Mouse (Mus musculus): ENCODE results near the gene Tbl3. TPM values are rescaled to one million over a fixed set of nuclear protein-coding genes. Genes with fewer than 3 reads are reported as not detected.

Gene Tbl3
- polyA plus RNA-seq, 1 experiment from 2014 or later = 83.7 TPM

DNA sequence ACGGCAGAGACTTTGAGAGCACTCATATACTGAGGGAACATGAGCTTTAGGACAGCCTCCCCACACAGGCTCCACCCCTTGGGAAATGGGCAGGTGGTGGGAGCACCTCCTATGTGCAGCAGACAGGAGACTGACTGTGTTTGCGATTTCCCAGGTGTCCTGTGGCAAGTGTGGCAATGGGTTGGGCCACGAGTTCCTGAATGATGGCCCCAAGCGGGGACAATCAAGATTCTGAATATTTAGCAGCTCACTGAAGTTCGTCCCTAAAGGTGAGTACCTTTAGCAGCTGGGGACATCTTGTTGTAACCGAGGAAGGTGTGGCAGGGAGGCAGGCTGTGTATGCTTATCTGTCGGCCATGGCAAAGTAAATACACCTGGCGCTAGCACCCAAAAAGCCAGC is 32.5 kb upstream of the Tbl3 start:
- DNase-seq (ENCODE audit: low spot score) (no peak), ATAC-seq (ENCODE audit: low FRiP score) (no peak)
- Histone ChIP-seq H3K4me1 (replicated peaks; ENCODE audit: control insufficient read depth, insufficient read depth, low read length) (peaks cover 3% of the 10 kb centered on the region), H3K27me3 (ENCODE audit: control insufficient read depth, insufficient read depth, low read length) (no peaks in the 10 kb centered on the region), H3K36me3 (ENCODE audit: control insufficient read depth, insufficient read depth, low read length) (no peaks in the 10 kb centered on the region), H3K9ac (ENCODE audit: low read depth, low read length) (no peak overlapping the region), H3K9me3 (ENCODE audit: control insufficient read depth, low read length) (no peaks in the 10 kb centered on the region), H3K4me3 (ENCODE audit: low read depth, low read length) (no peak overlapping the region), H3K4me2 (replicated peaks; ENCODE audit: low read depth, low read length) (no peak overlapping the region), H3K27ac (ENCODE audit: low read depth, low read length) (no peak overlapping the region)
- 79% methylated on average over 8 of the region's 8 CpGs for WGBS

DNA sequence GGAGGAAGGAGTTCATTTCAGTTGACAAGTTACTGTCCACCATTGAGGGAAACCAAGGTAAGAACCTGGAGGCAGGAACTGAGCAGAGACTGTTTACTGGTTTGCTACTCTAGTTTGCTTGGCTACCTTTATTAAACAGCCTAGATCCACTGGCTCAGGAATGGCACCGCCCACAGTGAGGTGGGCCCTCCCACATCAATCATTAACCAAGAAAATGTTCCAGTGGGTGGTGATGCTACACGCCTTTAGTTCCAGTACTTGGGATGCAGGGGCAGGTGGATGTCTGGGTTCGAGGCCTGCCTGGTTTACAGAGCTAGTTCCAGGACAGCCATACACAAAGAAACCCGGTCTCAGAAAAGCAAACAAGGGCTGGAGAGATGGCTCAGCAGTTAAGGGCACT is 30.8 kb upstream of the Tbl3 start:
- H3K9ac ChIP-seq (ENCODE audit: low read depth, low read length) = no peak overlapping the region
- DNase-seq (ENCODE audit: low spot score) (no peak), ATAC-seq (ENCODE audit: low FRiP score) (no peak)
- peaks cover 3% of the 10 kb centered on the region for H3K4me1 ChIP-seq (replicated peaks; ENCODE audit: control insufficient read depth, insufficient read depth, low read length)
- H3K27ac ChIP-seq (ENCODE audit: low read depth, low read length) = no peak overlapping the region
- H3K4me3 ChIP-seq (ENCODE audit: low read depth, low read length) = no peak overlapping the region
- 82% methylated on average over 4 of the region's 4 CpGs for WGBS
- no peak overlapping the region for H3K4me2 ChIP-seq (replicated peaks; ENCODE audit: low read depth, low read length)
- no peaks in the 10 kb centered on the region for H3K36me3 ChIP-seq (ENCODE audit: control insufficient read depth, insufficient read depth, low read length)
- H3K9me3 ChIP-seq (ENCODE audit: control insufficient read depth, low read length) = no peaks in the 10 kb centered on the region
- no peaks in the 10 kb centered on the region for H3K27me3 ChIP-seq (ENCODE audit: control insufficient read depth, insufficient read depth, low read length)

DNA sequence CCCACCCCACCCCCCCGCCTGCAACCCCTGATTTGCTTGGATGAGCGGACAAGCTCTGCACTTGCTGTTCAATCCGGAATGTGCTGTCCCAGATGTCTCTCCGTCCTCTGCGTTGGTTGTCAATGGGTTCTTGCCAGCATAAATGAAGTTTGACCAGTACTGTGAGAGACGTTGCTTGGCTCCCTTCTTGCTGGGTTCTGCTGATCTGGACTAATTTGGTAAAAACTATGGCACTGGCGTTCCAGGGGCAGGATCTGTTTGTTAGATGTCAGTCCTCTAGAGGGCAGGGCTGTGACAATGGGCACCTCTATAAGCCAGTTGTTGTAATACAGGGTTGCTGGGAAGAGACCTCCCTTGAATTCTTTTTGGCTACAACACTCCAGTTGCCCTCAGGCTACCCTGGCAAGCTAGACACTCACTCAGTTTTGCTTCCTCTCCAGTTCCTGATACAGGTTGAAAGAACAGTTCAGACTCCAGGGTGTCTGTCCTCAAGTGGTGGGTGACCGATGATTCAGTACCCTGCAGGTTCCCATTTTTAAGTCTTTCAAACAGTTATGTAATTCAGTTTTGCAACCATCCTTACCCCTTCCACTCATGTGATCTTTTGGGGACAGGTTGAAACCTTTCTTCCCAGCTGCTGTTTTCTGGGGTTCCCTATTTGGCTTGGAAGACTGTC is 29.8 kb upstream of the Tbl3 start:
- 25% methylated on average over 8 of the region's 8 CpGs for WGBS
- no peaks in the 10 kb centered on the region for H3K27me3 ChIP-seq (ENCODE audit: control insufficient read depth, insufficient read depth, low read length)
- H3K4me1 ChIP-seq (replicated peaks; ENCODE audit: control insufficient read depth, insufficient read depth, low read length) = peaks cover 3% of the 10 kb centered on the region
- DNase-seq (ENCODE audit: low spot score) = no peak
- H3K27ac ChIP-seq (ENCODE audit: low read depth, low read length) = no peak overlapping the region
- H3K36me3 ChIP-seq (ENCODE audit: control insufficient read depth, insufficient read depth, low read length) = no peaks in the 10 kb centered on the region
- H3K9ac ChIP-seq (ENCODE audit: low read depth, low read length) = no peak overlapping the region; the same call in 1 of the 2 replicates
- H3K4me3 ChIP-seq (ENCODE audit: low read depth, low read length) = peak overlapping the region; percentile 44
- no peaks in the 10 kb centered on the region for H3K9me3 ChIP-seq (ENCODE audit: control insufficient read depth, low read length)
- peak overlapping the region; percentile 77 for H3K4me2 ChIP-seq (replicated peaks; ENCODE audit: low read depth, low read length)
- ATAC-seq (ENCODE audit: low FRiP score) = no peak

DNA sequence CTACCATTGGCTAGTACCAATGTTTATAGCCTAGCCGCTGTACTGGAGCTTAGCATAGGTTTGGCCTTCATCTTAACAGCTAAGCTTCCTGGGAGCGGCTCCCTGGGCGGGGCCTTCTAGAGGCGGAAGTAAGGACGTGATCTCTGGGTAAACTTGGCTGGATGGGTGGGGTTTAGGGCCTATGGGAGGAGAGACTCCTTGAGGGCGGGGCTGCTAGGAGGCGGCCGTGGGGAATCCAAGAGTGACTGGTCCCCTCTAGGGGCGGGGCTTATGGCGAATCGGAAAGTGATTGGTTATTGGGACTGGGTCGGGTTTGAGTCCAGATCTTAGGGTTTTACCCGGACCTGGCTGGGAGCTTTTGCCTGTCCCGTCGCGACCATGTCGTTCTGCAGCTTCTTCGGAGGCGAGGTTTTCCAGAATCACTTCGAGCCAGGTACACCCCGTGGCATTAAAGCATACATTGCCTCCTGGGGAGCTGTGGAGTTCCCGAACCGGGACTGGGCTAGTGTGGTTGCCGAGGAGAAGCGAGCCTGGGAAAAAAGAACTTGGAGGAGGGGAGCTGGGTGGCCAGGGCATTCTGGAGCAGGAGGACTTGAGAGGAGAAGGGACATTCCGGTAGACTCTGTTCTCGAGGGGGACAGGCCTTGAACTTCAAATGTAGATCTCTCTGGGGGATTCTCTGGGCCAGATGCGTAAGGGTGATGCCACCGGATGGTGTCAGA is 29.0 kb upstream of the Tbl3 start, which contains the start of gene Msrb1:
Gene Msrb1, plus strand, starts transcription at position 313 of the 722 bp plus-strand sequence.
- Histone ChIP-seq H3K4me1 (replicated peaks; ENCODE audit: control insufficient read depth, insufficient read depth, low read length) (peaks cover 3% of the 10 kb centered on the region), H3K36me3 (ENCODE audit: control insufficient read depth, insufficient read depth, low read length) (no peaks in the 10 kb centered on the region), H3K9me3 (ENCODE audit: control insufficient read depth, low read length) (no peaks in the 10 kb centered on the region), H3K9ac (ENCODE audit: low read depth, low read length) (peak within 1 kb of the TSS; percentile 42), H3K4me2 (replicated peaks; ENCODE audit: low read depth, low read length) (peak within 1 kb of the TSS; percentile 77), H3K27me3 (ENCODE audit: control insufficient read depth, insufficient read depth, low read length) (no peaks in the 10 kb centered on the region), H3K27ac (ENCODE audit: low read depth, low read length) (no peak within 1 kb of the TSS), H3K4me3 (ENCODE audit: low read depth, low read length) (peak within 1 kb of the TSS; percentile 44)
- ATAC-seq (ENCODE audit: low FRiP score) = peak; percentile 97
- peak; percentile 96 for DNase-seq (ENCODE audit: low spot score)
- WGBS = under 1% methylated on average over 29 of the region's 29 CpGs

DNA sequence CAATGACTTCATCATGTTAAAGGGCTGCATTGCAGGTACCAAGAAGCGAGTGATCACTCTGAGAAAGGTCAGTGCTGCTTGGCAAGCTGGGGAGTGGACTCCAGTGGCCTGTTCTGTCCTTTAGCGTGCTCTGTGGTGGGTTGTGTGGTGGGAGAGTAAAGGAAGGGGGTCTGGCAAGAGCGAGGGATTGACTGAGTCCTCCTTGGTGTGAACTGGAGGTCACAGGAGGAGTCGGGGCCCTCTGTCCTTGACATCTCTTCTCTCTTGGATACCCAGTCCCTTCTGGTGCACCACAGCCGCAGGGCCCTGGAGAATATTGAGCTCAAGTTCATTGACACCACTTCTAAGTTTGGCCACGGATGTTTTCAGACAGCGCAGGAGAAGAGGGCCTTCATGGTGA is 28.0 kb upstream of the Tbl3 start:
- no peak for ATAC-seq (ENCODE audit: low FRiP score)
- H3K36me3 ChIP-seq (ENCODE audit: control insufficient read depth, insufficient read depth, low read length) = no peaks in the 10 kb centered on the region
- H3K27me3 ChIP-seq (ENCODE audit: control insufficient read depth, insufficient read depth, low read length) = no peaks in the 10 kb centered on the region
- peaks cover 3% of the 10 kb centered on the region for H3K4me1 ChIP-seq (replicated peaks; ENCODE audit: control insufficient read depth, insufficient read depth, low read length)
- H3K27ac ChIP-seq (ENCODE audit: low read depth, low read length) = no peak overlapping the region
- no peak for DNase-seq (ENCODE audit: low spot score)
- H3K4me3 ChIP-seq (ENCODE audit: low read depth, low read length) = no peak overlapping the region
- no peak overlapping the region; the same call in 1 of the 2 replicates for H3K4me2 ChIP-seq (replicated peaks; ENCODE audit: low read depth, low read length)
- no peaks in the 10 kb centered on the region for H3K9me3 ChIP-seq (ENCODE audit: control insufficient read depth, low read length)
- no peak overlapping the region for H3K9ac ChIP-seq (ENCODE audit: low read depth, low read length)
- WGBS = 90% methylated on average over 7 of the region's 7 CpGs

DNA sequence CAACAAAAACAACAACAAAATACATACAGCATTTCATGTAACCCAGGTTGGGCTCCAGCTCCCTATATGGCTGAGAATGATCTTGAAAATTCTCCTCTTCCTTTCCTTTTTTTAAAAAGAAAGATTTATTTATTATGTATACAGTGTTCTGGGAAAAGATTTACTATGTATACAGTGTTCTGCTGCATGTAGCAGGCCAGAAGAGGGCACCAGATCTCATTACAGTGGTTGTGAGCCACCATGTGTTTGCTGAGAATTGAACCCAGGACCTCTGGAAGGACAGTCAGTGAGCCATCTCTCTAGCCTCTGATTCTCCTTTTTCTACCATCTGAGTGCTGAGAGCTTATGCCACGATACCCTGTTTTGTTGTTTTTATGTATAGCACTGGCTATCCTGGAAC is 27.1 kb upstream of the Tbl3 start:
- Histone ChIP-seq H3K9ac (ENCODE audit: low read depth, low read length) (no peak overlapping the region), H3K4me1 (replicated peaks; ENCODE audit: control insufficient read depth, insufficient read depth, low read length) (peaks cover 3% of the 10 kb centered on the region), H3K4me3 (ENCODE audit: low read depth, low read length) (no peak overlapping the region), H3K27ac (ENCODE audit: low read depth, low read length) (no peak overlapping the region), H3K4me2 (replicated peaks; ENCODE audit: low read depth, low read length) (no peak overlapping the region), H3K9me3 (ENCODE audit: control insufficient read depth, low read length) (no peaks in the 10 kb centered on the region), H3K36me3 (ENCODE audit: control insufficient read depth, insufficient read depth, low read length) (no peaks in the 10 kb centered on the region), H3K27me3 (ENCODE audit: control insufficient read depth, insufficient read depth, low read length) (no peaks in the 10 kb centered on the region)
- ATAC-seq (ENCODE audit: low FRiP score) (no peak), DNase-seq (ENCODE audit: low spot score) (no peak)
- WGBS = 77% methylated on average over 1 of the region's 1 CpGs

DNA sequence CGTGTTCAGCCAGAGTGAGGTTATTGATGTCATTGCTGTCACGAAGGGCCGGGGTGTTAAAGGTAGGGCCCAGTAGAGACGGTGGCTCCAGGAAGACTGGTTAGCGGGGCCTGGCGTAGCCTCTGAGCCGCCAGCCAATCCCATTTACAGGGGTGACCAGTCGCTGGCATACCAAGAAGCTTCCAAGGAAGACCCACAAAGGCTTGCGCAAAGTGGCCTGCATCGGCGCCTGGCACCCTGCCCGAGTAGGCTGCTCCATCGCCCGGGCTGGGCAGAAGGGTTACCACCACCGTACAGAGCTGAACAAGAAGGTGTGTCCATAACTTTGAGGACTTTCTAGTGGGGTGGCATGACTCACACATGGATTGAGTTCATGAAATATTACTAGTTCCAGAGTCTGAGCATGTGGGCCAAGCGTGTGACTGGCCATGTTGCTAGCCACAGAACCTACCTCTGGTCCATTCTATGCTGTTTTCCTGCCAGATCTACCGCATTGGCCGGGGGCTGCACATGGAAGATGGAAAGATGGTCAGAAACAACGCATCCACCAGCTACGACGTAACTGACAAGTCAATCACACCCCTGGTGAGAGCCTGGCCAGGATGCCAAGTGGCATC is 26.1 kb upstream of the Tbl3 start:
- H3K27me3 ChIP-seq (ENCODE audit: control insufficient read depth, insufficient read depth, low read length) = no peaks in the 10 kb centered on the region
- no peak overlapping the region for H3K4me2 ChIP-seq (replicated peaks; ENCODE audit: low read depth, low read length)
- 92% methylated on average over 21 of the region's 21 CpGs for WGBS
- DNase-seq (ENCODE audit: low spot score) (no peak), ATAC-seq (ENCODE audit: low FRiP score) (no peak)
- H3K9ac ChIP-seq (ENCODE audit: low read depth, low read length) = no peak overlapping the region
- no peak overlapping the region for H3K27ac ChIP-seq (ENCODE audit: low read depth, low read length)
- no peaks in the 10 kb centered on the region for H3K9me3 ChIP-seq (ENCODE audit: control insufficient read depth, low read length)
- no peak overlapping the region for H3K4me3 ChIP-seq (ENCODE audit: low read depth, low read length)
- peaks cover 3% of the 10 kb centered on the region for H3K4me1 ChIP-seq (replicated peaks; ENCODE audit: control insufficient read depth, insufficient read depth, low read length)
- no peaks in the 10 kb centered on the region for H3K36me3 ChIP-seq (ENCODE audit: control insufficient read depth, insufficient read depth, low read length)

DNA sequence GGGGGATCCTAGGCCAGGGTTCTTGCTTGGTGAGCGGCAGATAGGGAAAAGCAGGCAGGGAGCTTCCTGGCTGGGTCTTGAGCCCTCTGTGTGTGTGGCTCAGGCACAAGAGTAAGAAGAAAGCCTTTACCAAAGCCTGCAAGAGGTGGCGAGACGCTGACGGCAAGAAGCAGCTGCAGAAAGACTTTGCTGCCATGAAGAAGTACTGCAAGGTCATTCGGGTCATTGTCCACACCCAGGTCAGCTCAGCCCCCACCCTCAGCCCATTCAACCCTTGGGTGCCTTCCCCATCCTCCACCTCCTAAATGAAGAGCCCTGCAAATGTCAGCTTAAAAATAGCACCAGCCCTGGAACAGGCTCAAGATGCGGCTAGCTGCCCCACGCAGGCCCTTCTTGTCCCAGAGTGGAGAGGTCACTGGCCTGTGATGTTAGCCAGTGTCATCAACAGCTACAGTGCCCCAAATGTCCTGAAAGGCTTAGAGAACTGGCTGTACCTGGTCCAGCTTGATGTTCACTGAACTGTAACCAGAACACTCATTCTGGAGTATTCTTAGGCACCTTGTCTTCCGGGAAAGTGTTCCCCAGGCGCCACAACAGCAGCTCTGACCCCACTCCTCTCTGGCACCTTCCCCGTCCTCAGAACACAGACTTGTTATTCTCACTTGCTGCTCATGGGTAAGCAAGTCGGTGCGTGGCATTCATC is 24.9 kb upstream of the Tbl3 start:
- Histone ChIP-seq H3K27ac (ENCODE audit: low read depth, low read length) (no peak overlapping the region), H3K4me2 (replicated peaks; ENCODE audit: low read depth, low read length) (no peak overlapping the region), H3K4me1 (replicated peaks; ENCODE audit: control insufficient read depth, insufficient read depth, low read length) (peaks cover 3% of the 10 kb centered on the region), H3K9me3 (ENCODE audit: control insufficient read depth, low read length) (no peaks in the 10 kb centered on the region), H3K4me3 (ENCODE audit: low read depth, low read length) (no peak overlapping the region), H3K9ac (ENCODE audit: low read depth, low read length) (no peak overlapping the region), H3K27me3 (ENCODE audit: control insufficient read depth, insufficient read depth, low read length) (no peaks in the 10 kb centered on the region; the same call in 1 of the 2 replicates), H3K36me3 (ENCODE audit: control insufficient read depth, insufficient read depth, low read length) (no peaks in the 10 kb centered on the region)
- no peak for ATAC-seq (ENCODE audit: low FRiP score)
- no peak for DNase-seq (ENCODE audit: low spot score)
- 77% methylated on average over 12 of the region's 12 CpGs for WGBS

All from hindbrain, embryonic 11.5 days (tissue).